Mouse (Mus musculus) myocyte (in vitro differentiated cells): ENCODE results near the gene Crybb1. TPM values are rescaled to one million over a fixed set of nuclear protein-coding genes. Genes with fewer than 3 reads are reported as not detected.
A peak's percentile ranks its signal among the peaks of the same experiment; 100 is the strongest.

Experiments used
- H3K27me3 ChIP-seq: one replicate; pipeline ENCODE4 v1.6.1; 2011; ENCODE audit not compliant: control insufficient read depth, insufficient read depth, insufficient read length
- H3K36me3 ChIP-seq: one replicate; pipeline ENCODE4 v1.6.1; 2011; ENCODE audit not compliant: control insufficient read depth, insufficient read depth
- H3K4me2 ChIP-seq: one replicate; pipeline ENCODE4 v1.6.1; 2011; ENCODE audit warnings: low read depth, control low read depth
- H3K4me3 ChIP-seq: one replicate; pipeline ENCODE4 v1.5.1; 2011; ENCODE audit warnings: mild to moderate bottlenecking, control low read depth, moderate library complexity
- H3K79me2 ChIP-seq: one replicate; pipeline ENCODE4 v1.6.1; 2011; ENCODE audit not compliant: control insufficient read depth, insufficient read depth
- H3ac ChIP-seq: one replicate; pipeline ENCODE4 v1.6.1; 2011; ENCODE audit not compliant: control insufficient read depth, insufficient read length
- CEBPB ChIP-seq: IDR thresholded peaks from 2 replicates; pipeline ENCODE4 v1.6.1; 2011; ENCODE audit warnings: mild to moderate bottlenecking, moderate library complexity; ENCODE audit not compliant: poor library complexity, insufficient read depth, severe bottlenecking
- E2F4 ChIP-seq: IDR thresholded peaks from one replicate; pipeline ENCODE4 v1.6.1; 2011; ENCODE audit warnings: mild to moderate bottlenecking, control low read depth, moderate library complexity; ENCODE audit not compliant: insufficient read depth
- MAX ChIP-seq: IDR thresholded peaks from one replicate; pipeline ENCODE4 v1.6.1; 2011; ENCODE audit warnings: low read depth, mild to moderate bottlenecking, control low read depth
- MYOD1 ChIP-seq, 3 experiments: IDR thresholded peaks; one replicate each; pipeline ENCODE4 v1.6.1; 2011; ENCODE audit warnings: control low read depth in 2 of 3, low read depth in 2 of 3, mild to moderate bottlenecking in 2 of 3, moderate library complexity in 1 of 3; ENCODE audit not compliant: insufficient read length in 2 of 3, control insufficient read depth in 1 of 3
- MYOG ChIP-seq, 3 experiments: IDR thresholded peaks; one replicate each; pipeline ENCODE4 v1.6.1; 2011; ENCODE audit warnings: control low read depth in 2 of 3, low read depth in 2 of 3, mild to moderate bottlenecking in 2 of 3; ENCODE audit not compliant: insufficient read length in 2 of 3, control insufficient read depth in 1 of 3, insufficient read depth in 1 of 3
- POLR2A ChIP-seq: IDR thresholded peaks from one replicate; pipeline ENCODE4 v1.6.1; 2011; ENCODE audit warnings: low read depth, mild to moderate bottlenecking, control low read depth, moderate library complexity; ENCODE audit not compliant: insufficient read length
- POLR2AphosphoS2 ChIP-seq: IDR thresholded peaks from one replicate; pipeline ENCODE4 v1.6.1; 2011; ENCODE audit warnings: low read depth, control low read depth; ENCODE audit not compliant: insufficient read length
- REST ChIP-seq: IDR thresholded peaks from one replicate; pipeline ENCODE4 v1.6.1; 2011; ENCODE audit warnings: mild to moderate bottlenecking, control low read depth, moderate library complexity; ENCODE audit not compliant: insufficient read depth, insufficient read length
- SRF ChIP-seq: IDR thresholded peaks from one replicate; pipeline ENCODE4 v1.6.1; 2011; ENCODE audit warnings: low read depth; ENCODE audit not compliant: control insufficient read depth, insufficient read length
- TCF12 ChIP-seq: IDR thresholded peaks from one replicate; pipeline ENCODE4 v1.6.1; 2011; ENCODE audit warnings: mild to moderate bottlenecking, control low read depth; ENCODE audit not compliant: poor library complexity, insufficient read depth, severe bottlenecking
- TCF3 ChIP-seq: IDR thresholded peaks from one replicate; pipeline ENCODE4 v1.6.1; 2011; ENCODE audit warnings: low read depth, control low read depth; ENCODE audit not compliant: insufficient read length
- USF1 ChIP-seq: IDR thresholded peaks from one replicate; pipeline ENCODE4 v1.6.1; 2011; ENCODE audit warnings: low read depth, mild to moderate bottlenecking, control low read depth, moderate library complexity
- polyA plus RNA-seq: library from polyadenylated mRNA; unstranded; fragments of >200 nt; fragmentation: generic; extraction: Trizol; gene quantifications from one replicate; pipeline ENCODE4 v1.2.1, GENCODE M21; 2012; ENCODE audit warnings: missing spikeins

Crybb1 gene
- polyA plus RNA-seq, 1 experiment = 0.36 TPM

DNA sequence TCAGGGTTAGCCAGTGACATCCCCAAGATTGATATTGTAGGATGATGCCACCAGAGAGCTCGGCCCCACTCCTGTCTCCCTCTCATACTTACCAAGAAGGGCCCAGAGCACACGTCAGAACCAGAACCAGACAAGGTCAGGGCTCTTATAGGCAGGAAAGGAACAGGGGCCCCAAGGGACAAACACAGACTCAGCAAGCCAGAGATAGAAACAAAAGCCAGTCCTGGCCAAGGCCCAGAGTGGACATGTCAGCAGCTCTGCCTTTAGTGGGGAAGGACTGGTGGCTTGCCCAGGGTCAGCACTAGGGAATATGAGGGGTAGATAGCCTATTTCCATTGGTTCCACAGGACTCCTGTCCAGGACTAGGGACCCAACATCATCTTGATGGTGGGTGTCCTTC, 3.2 kb upstream of the Crybb1 start, which contains the start of gene Cryba4:
Cryba4 (minus strand) TSS at position 119 of the 400 bp plus-strand sequence.
- H3ac ChIP-seq = no peak within 1 kb of the TSS
- H3K36me3 ChIP-seq = no peaks in the 10 kb centered on the region
- TF ChIP-seq MYOG (IDR thresholded peaks at IDR 0.05; ENCODE audit: control insufficient read depth in 1 of 3, insufficient read depth in 1 of 3, insufficient read length in 2 of 3, low read depth in 2 of 3) = no peak
- TF ChIP-seq TCF3 = no peak
- no peak for TF ChIP-seq USF1
- TF ChIP-seq POLR2A = no peak
- TF ChIP-seq MAX = no peak
- no peak for TF ChIP-seq TCF12
- TF ChIP-seq E2F4 = no peak
- TF ChIP-seq CEBPB = no peak
- no peak for TF ChIP-seq REST
- no peak for TF ChIP-seq SRF
- no peak for TF ChIP-seq MYOD1 (IDR thresholded peaks at IDR 0.05; ENCODE audit: control insufficient read depth in 1 of 3, insufficient read length in 2 of 3, low read depth in 2 of 3)
- TF ChIP-seq POLR2AphosphoS2 = no peak
- no peaks in the 10 kb centered on the region for H3K27me3 ChIP-seq
- H3K4me2 ChIP-seq = no peak within 1 kb of the TSS
- H3K4me3 ChIP-seq = no peak within 1 kb of the TSS
- H3K79me2 ChIP-seq = no peaks in the 10 kb centered on the region

DNA sequence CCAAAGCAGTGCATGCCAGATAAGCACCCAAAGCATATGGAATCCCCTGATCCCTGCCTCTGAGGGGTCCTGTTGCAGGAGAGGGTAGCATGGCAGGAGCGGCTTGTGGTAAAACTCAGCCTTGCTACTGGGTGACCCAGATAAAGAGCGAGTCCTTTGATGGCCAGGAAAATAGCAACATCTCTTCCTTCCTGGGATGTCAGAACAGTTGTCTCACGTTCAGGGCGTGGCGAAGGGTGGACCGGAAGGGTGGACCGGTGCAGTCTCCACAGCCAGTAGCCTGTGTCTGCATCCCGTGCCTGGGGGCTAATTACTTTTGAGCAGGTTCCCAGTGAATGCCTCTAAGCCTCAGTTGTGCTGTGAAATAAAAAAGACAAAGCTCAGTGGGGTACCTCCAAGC, 2.4 kb upstream of the Crybb1 start:
- H3K36me3 ChIP-seq = no peaks in the 10 kb centered on the region
- no peak overlapping the region for H3K4me3 ChIP-seq
- TF ChIP-seq MYOD1 (IDR thresholded peaks at IDR 0.05; ENCODE audit: control insufficient read depth in 1 of 3, insufficient read length in 2 of 3, low read depth in 2 of 3) (no peak), MAX (no peak), POLR2A (no peak), TCF3 (no peak)
- H3ac ChIP-seq = no peak overlapping the region
- H3K4me2 ChIP-seq = no peak overlapping the region
- H3K27me3 ChIP-seq = no peaks in the 10 kb centered on the region
- H3K79me2 ChIP-seq = no peaks in the 10 kb centered on the region

DNA sequence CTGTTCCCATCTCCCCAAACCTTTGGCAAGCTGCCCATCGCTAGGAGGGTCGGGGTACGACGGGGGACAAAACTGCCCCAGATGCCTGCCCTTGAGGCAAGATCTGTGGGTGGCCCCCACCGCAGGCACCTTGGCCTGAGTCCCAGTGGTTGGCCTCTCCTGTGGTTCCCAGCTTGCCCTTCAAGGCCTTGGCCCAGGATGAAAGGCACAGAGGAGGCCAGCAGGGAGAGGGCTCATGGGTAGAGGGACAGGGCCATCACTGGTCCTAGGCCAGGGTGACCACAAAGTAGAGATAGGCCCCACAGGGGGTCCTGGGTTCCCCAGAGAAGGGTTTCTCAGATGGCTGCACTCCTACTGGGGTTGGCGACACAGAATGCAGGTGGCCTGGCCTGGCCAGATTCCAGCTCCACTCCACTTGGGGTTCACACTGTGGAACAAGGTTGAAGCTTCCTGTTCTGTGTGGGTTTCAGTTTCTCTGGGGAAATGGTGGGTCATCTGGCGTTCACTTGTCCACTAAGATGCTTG, 1.3 kb upstream of the Crybb1 start:
- H3K4me3 ChIP-seq = no peak overlapping the region
- H3K27me3 ChIP-seq = no peaks in the 10 kb centered on the region
- H3K79me2 ChIP-seq = no peaks in the 10 kb centered on the region
- H3K36me3 ChIP-seq = no peaks in the 10 kb centered on the region
- TF ChIP-seq MYOD1 (IDR thresholded peaks at IDR 0.05; ENCODE audit: control insufficient read depth in 1 of 3, insufficient read length in 2 of 3, low read depth in 2 of 3) (peak in 1 of 3 experiments; percentile 1), MAX (no peak), MYOG (IDR thresholded peaks at IDR 0.05; ENCODE audit: control insufficient read depth in 1 of 3, insufficient read depth in 1 of 3, insufficient read length in 2 of 3, low read depth in 2 of 3) (peak in 1 of 3 experiments; percentile 44)
- H3ac ChIP-seq = no peak overlapping the region
- no peak overlapping the region for H3K4me2 ChIP-seq

DNA sequence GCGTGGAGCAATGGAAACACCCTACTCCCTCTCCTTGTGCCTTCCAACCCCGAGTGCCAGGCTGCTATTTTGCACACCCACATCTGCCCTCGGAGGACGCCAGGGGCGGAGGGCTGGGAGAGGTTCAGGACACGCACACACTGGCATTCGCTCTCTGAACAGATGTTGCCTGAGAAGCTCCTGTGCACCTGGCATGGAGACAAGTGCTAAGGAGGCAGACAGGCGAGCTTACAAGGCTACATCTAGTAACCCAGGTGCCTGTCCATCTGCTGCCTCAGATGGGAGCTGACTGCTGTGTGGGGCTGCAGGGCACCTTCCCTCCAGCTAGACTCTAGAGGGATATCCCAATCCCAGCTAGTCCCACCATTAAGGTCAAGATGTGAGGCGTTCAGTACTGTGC, 842 bp downstream of the Crybb1 start:
- Histone ChIP-seq H3ac (no peak overlapping the region), H3K4me2 (no peak overlapping the region), H3K79me2 (no peaks in the 10 kb centered on the region), H3K4me3 (no peak overlapping the region), H3K36me3 (no peaks in the 10 kb centered on the region), H3K27me3 (no peaks in the 10 kb centered on the region)
- no peak for TF ChIP-seq TCF12
- TF ChIP-seq MYOD1 (IDR thresholded peaks at IDR 0.05; ENCODE audit: control insufficient read depth in 1 of 3, insufficient read length in 2 of 3, low read depth in 2 of 3) = peak in 1 of 3 experiments; percentile 40

DNA sequence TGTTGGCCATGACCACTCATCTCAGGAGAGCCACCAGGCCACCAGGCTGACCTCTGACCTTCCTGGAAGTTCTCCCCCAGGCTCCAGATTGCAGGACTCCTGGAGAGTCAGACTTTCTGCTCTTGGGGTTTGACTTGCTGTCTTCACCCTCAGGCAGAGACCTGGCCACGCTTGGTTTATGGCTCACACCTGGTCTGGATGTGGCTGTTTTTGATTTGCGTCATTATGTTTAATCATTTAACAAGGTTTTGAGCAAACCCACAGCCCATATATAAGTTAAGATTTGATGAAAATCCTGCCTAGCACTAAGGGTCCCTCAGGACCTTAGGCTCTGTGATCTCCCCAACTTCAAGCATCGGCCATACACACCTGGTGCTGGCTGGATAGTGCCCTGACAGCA, 2.3 kb downstream of the Crybb1 start:
- Histone ChIP-seq H3ac (no peak overlapping the region), H3K79me2 (no peaks in the 10 kb centered on the region), H3K36me3 (no peaks in the 10 kb centered on the region), H3K27me3 (no peaks in the 10 kb centered on the region), H3K4me3 (no peak overlapping the region), H3K4me2 (no peak overlapping the region)
- TF ChIP-seq TCF3 (no peak), E2F4 (no peak), REST (no peak), MAX (no peak), CEBPB (no peak), MYOD1 (IDR thresholded peaks at IDR 0.05; ENCODE audit: control insufficient read depth in 1 of 3, insufficient read length in 2 of 3, low read depth in 2 of 3) (no peak), TCF12 (no peak), MYOG (IDR thresholded peaks at IDR 0.05; ENCODE audit: control insufficient read depth in 1 of 3, insufficient read depth in 1 of 3, insufficient read length in 2 of 3, low read depth in 2 of 3) (no peak), SRF (no peak), POLR2A (no peak), USF1 (no peak), POLR2AphosphoS2 (no peak)
